Mouse (Mus musculus): ENCODE measurements around the gene AC109138.7.

Gene AC109138.7

GRCm38 (mm10) chr19:4257216-4257896 is 43.2 kb downstream of the AC109138.7 start:
- DNase-seq, result peak; percentile 95 to 98

- DNase-seq, result no peak
Measured at GRCm38 (mm10) chr19:4257897-4258252, 43.7 kb downstream of the AC109138.7 start.

GRCm38 (mm10) chr19:4261038-4261698 is 47.0 kb downstream of the AC109138.7 start:
- no peak for DNase-seq

- no peak for DNase-seq
Measured at GRCm38 (mm10) chr19:4262756-4263155, 48.6 kb downstream of the AC109138.7 start.

- no peak for DNase-seq
Measured at GRCm38 (mm10) chr19:4263702-4264101, 49.5 kb downstream of the AC109138.7 start.

GRCm38 (mm10) chr19:4264171-4264780 is 50.1 kb downstream of the AC109138.7 start:
- no peak for DNase-seq

- no peak for DNase-seq
Measured at GRCm38 (mm10) chr19:4265956-4266355, 51.8 kb downstream of the AC109138.7 start.

- peak; percentile 87 to 95 for DNase-seq
Measured at GRCm38 (mm10) chr19:4268566-4269361, 54.6 kb downstream of the AC109138.7 start, which contains the start of gene Ssh3. Ssh3 (minus strand) TSS chr19:4269180.

- DNase-seq, result no peak
Measured at GRCm38 (mm10) chr19:4270187-4270586, 56.0 kb downstream of the AC109138.7 start.

GRCm38 (mm10) chr19:4270972-4271371 is 56.8 kb downstream of the AC109138.7 start:
- DNase-seq, result no peak

GRCm38 (mm10) chr19:4279487-4279886 is 65.3 kb downstream of the AC109138.7 start:
- no peak for DNase-seq

- DNase-seq, result no peak
Measured at GRCm38 (mm10) chr19:4280425-4280824, 66.3 kb downstream of the AC109138.7 start.

All from kidney, postnatal 25 days (tissue).